Mouse (Mus musculus): ENCODE data around the gene Ctnna3.

DNA sequence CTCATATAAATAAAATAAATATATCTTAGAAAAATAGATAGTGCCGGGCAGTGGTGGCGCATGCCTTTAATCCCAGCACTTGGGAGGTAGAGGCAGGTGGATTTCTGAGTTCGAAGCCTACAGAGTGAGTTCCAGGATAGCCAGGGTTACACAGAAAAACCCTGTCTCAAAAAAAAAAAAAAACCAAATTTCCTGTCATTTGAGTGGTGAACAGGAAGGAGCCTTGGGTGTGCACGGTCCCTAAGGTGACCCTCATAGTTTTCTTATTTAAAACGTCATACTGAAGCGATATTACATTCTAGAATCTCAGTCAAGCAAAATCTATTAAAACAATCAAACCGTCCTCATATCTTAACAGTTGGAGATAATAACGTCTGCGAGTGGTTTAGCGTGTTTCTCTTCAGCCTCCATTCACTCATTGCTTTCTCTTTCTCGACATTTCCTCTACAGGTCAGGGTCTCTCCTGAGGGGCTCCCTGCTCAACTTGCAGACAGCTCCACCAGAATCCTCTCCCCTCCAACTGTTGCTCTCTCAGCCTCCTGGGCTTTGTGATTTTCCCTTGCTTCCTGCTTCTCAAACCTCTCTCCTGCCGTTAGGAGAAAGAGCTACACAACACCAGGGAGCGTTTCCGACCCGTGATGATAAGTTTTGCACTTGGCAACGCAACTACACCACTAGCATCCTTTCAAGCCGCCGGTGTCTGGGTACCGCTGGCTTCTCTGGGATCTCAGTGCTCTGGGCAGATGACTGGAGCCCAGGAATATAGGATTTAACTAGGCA is 1.5 kb upstream of the Ctnna3 start:
- no peak for TF ChIP-seq POLR2A (IDR thresholded peaks at IDR 0.05; ENCODE audit: borderline replicate concordance, insufficient read depth, low read length)
- no peak for TF ChIP-seq CTCF (IDR thresholded peaks at IDR 0.05; ENCODE audit: borderline replicate concordance, insufficient read depth, low read depth, low read length)
